Mouse (Mus musculus) liver, adult 2 months (tissue): Measurements from ENCODE around the gene Gm20662.

Experiments used
- CTCF ChIP-seq: fragments of 200-500 bp; IDR thresholded peaks from 2 replicates; pipeline ENCODE4 v1.5.1; 2011; ENCODE audit warnings: low read depth, low read length, control low read depth
- POLR2A ChIP-seq: fragments of 200-500 bp; IDR thresholded peaks from 2 replicates; pipeline ENCODE4 v1.6.1; 2011; ENCODE audit warnings: low read length, control low read depth; ENCODE audit not compliant: insufficient read depth; ENCODE audit errors: extremely low read depth

GRCm38 (mm10) chr9:108093586-108093985, 97.4 kb downstream of the Gm20662 start:
- TF ChIP-seq POLR2A (no peak), CTCF (no peak)
